Mouse (Mus musculus): ENCODE measurements at regions not wholly inside any gene's neighbourhood (a gene's known extent, or its start where the extent isn't known, plus 50 kb on each side); places are given as distances from the start of the nearest gene placed in this dataset.

GRCm38 (mm10) chr16:55617958-55618357 is 220.7 kb downstream of the Nfkbiz start:
- no peak for TF ChIP-seq POLR2A (IDR thresholded peaks at IDR 0.05; ENCODE audit: insufficient read depth, low read depth, low read length)
- no peak for TF ChIP-seq CTCF (IDR thresholded peaks at IDR 0.05; ENCODE audit: insufficient read depth, low read depth, low read length)

All from olfactory bulb, adult 2 months (tissue).